Mouse (Mus musculus) cerebellum, postnatal 25 days (tissue): ENCODE data around the gene Repin1.

Source experiments
- DNase-seq, 2 experiments: peaks; one replicate each; pipeline ENCODE4 v3.0.0; 2021; ENCODE audit warnings: mixed read lengths in 2 of 2

Repin1 gene

GRCm38 (mm10) chr6:48593158-48594042 is at the start of gene Repin1, which contains the start of gene Gm44965:
TSS of gene Repin1 (plus strand) at chr6:48593883.
TSS of gene Gm44965 (plus strand) at chr6:48593941.
- DNase-seq: peak; percentile 99

DNA sequence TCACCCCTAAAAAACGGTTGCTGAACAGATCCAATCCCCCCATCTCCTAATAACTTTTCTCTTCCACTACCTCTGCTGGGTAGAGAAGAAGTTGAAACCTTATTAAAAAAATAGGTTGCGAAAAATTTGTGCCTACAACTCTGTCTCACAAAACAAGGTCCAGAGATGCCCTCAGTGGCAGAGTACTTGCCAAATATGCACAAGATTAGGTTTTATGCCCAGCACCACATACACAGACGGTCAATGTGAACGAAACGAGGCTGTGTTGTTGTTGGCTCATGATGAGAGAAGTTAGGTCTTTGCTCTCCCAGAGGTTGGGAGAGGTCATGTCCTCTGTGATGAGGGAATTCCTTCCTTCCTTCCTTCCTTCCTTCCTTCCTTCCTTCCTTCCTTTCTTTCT is 48.4 kb upstream of the Repin1 start:
- no peak for DNase-seq

GRCm38 (mm10) chr6:48546271-48546670 is 47.4 kb upstream of the Repin1 start:
- DNase-seq: peak in 1 of 2 experiments; percentile 65

DNA sequence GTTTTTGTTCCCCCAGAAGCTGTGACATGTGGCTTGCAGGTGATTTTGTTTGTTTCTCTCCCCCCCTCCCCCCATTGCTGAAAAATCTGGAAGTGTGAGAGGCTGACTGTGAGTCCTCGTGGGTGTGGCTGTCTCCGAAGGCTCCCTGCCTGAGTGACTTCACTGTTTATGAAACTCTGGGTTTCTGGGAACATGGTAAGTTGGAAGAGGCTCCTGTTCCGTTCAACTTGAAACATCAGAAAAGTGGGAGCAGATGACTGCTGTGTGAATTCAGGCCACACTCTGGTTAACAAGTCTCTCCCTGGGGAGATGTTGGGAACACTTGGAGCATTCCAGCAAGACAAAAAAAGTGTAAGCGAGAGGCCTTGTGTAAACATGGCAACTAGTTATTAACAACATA is 46.8 kb upstream of the Repin1 start:
- DNase-seq: no peak

DNA sequence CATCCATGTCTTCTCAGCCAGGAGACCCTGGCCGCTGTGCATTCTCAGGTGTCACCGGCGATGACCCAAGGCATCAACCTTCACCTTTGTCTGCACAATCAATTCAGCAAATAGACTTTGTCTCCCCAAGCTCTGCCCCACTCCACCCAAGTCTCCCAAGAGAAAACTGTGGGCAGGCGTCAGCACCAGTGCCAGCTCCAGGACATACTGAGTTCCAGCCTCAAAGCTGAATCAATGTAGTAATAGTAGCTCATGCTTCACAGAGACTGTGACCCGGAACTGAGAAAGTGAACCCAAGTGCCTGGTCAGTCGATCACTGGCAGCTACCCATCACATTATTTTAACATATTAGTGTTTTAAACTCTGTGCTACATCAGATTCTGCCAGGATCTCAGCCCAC is 45.4 kb upstream of the Repin1 start:
- DNase-seq: no peak

DNA sequence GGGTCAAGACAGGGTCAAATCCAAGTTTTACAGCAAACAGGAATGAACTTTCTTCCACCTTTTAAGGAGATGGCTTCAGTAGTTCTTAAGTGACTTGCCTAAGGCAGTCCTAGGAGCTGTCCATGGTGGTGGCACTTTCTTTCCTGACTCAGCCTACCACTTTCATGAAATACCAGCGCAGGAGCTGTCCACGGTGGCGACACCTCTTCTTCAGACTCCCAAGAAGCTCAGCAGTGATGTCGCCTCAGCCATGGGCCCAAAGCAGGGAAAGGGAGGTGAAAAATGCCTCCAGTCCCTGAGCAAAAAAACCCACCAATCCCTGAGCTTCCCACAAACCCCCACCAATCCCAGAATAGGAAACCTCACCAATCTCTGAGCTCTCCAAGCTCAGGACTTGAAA is 40.8 kb upstream of the Repin1 start:
- DNase-seq: no peak

DNA sequence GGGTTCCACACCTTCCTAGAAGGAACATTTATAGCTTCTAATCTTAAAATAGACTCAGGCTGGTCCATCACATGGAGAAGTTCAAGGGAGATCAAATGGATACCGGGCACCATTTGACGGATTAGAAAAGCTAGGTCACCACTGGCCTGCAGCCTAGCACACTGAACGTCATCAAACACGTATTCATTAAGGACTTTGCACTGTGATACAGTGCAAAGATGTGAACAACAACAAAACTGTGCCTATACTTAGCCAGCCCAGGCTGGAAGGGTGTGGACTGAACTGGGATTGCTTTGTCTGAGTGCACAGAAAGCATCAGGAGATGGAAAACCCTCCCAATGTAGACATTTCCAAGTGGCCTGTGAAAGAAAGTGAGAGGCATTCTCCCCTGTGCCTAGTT is 39.9 kb upstream of the Repin1 start:
- peak in 1 of 2 experiments; percentile 45 for DNase-seq

GRCm38 (mm10) chr6:48554280-48555103 is 39.2 kb upstream of the Repin1 start, which contains the start of gene Lrrc61:
TSS of gene Lrrc61 (plus strand) at chr6:48554796.
- DNase-seq: peak; percentile 99

DNA sequence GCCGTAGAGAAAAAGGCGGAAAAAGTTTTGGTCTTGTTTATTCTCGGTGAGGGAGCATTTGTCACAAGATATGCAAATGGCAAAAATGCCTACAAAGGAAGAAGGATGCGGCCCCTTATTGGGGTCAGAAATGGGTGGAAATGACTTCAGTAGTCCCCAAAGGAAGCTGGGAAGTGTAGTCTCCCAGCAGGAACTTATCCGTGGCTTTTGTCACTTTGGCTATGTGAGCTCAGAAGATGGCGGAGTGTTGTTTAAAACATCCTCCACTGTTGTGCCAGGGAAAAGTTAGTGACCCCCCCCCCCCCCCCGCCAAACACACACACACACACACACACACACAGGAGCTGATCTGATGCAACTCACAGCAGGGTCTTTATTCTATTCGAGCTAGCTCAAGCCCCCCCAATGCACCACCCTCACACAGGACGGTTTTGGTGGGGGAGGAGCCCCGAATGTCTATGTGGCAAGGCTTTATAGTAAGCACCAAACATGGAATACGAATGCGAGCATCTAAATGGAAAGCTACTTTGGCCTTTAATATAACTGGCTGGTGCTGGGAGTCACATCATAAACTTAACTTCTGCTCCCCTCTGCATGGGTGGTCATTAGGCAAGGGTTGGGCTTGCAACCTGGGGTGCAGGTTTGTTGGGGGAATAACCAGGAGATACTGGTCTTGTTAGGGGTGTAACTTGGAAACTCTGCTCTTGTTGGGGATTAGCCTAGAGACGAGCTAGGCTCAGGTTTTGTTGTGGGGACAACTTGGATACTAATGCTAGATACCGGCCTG is 38.4 kb upstream of the Repin1 start:
- DNase-seq: peak in 1 of 2 experiments; percentile 72

- DNase-seq: no peak
Measured at GRCm38 (mm10) chr6:48555956-48556355, 37.7 kb upstream of the Repin1 start.

DNA sequence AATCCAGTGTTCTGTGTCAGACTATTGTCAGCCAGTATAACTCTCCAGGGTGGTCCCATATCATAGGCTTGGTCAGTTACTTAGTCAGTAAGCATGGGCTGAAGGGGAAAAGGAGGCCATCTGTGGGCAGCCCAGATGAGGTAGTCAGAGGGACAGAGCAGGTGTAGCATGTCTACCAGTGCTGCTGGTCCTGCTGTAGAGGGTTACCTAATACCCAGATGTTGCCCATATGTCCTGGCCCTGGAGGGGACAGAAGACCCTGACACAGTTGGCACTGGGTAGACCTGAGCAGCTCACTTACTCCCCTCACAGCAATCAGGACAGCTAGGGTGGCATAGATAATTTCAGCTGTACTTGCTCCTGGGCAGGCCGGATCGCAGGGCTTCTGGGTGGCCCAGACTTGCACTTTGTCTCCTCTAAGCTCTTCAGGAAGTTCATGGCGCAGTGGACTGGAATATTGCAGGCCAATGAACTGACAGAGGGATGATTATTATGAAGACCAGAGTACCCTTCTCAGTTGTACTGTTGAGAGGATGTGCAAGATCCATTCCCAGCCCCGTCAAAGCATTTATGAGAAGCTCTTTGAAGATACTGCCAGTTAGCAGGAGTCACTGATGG is 27.9 kb upstream of the Repin1 start:
- DNase-seq: no peak

DNA sequence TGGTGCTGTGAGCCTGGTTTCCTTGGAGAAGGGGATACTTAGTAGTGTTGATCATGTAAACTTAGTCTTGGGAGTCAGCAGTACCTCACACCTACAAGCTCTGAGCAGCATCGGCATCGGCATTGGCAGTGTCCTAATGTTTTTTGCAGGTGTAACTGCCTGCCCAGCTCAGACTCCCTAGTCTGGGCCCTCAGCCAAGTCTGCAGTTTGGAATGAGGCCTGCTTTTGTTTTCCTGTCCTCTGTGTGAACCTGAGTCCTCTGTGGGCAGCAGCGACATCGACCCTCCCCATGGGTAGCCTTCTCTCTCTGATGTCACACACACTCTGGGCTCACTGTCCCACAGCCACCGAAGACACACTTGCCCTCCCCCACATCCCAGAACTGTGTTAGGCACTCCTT is 27.4 kb upstream of the Repin1 start:
- peak; percentile 68 to 78 for DNase-seq

DNA sequence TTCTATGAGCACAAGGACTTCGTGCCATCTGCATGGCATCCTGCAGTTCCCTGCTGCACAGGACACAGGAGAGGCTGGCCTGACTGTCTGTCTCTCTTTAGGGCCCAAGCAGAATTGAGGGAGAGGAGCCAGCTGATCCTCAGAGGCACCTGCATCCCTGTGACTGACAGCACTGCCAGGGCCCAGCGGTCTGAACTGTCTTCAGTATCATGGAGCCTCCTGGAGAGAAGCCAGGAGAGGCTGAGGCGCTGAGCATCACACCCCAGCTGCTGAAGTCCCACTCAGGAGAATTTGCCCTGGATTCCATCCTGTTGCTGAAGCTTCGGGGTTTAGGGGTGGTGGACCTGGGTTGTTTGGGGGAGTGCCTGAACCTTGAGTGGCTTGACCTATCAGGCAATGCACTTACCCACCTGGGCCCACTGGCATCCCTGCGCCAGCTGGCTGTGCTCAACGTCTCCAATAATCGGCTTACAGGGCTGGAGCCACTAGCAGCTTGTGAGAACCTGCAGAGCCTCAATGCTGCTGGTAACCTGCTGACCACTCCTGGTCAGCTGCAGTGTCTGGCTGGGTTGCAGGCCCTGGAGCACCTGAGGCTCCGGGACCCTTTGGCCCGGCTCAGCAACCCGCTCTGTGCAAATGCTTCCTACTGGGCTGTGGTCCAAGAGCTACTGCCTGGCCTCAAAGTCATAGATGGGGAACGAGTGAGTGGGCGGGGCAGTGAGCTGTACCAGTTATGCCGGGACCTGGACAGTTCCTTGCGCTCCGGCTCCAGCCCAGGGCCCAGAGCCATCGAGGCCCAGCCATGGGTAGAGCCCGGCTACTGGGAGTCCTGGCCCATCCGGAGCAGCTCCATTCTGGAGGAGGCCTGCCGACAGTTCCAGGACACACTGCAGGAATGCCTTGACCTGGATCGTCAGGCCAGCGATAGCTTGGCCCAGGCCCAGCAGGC is 25.4 kb upstream of the Repin1 start:
- peak; percentile 65 to 71 for DNase-seq

- peak; percentile 25 to 30 for DNase-seq
Measured at GRCm38 (mm10) chr6:48569065-48569807, 24.4 kb upstream of the Repin1 start.

DNA sequence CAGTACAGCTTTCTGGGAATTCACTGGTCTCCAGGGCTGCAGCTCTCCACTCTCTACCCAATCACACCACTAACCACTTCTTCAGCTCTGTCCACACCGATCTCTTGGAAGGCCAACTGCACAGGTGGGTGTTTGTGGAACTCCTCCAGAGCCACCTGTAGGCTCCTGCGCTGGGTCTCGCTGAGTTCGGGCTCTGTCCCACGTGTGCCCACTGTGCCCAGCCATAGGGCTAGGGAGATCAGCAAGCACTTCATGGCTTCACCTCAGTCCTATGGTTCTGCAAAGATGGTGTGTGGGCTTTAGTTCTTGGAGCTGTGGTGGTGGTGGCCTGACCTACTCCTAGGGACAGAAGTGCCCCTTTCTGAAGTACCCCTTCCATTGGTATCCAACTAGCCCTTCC is 21.7 kb upstream of the Repin1 start:
- no peak for DNase-seq

- no peak for DNase-seq
Measured at GRCm38 (mm10) chr6:48572572-48573061, 21.1 kb upstream of the Repin1 start, which contains the start of gene Rarres2. TSS of gene Rarres2 (minus strand) at chr6:48572789.

DNA sequence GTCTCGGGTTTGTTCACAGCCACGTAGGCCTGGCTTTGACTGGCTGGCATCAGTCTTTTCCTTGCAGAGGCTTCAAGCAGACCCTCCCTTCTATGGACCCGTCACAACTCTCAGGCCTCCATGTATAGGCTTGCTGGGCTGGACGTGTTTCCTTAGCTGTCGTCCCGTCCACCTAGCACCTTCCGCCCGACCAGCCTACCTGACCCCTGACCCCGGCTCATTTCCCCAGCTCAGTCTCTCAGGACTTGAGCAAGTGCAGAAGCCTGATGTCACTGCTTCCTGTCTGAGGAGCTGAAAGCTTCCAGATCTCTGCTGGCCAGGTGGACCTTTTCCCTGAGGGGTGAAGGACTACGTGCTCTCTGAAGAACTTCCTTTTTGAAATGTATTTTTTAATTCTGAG is 20.4 kb upstream of the Repin1 start:
- DNase-seq: no peak

DNA sequence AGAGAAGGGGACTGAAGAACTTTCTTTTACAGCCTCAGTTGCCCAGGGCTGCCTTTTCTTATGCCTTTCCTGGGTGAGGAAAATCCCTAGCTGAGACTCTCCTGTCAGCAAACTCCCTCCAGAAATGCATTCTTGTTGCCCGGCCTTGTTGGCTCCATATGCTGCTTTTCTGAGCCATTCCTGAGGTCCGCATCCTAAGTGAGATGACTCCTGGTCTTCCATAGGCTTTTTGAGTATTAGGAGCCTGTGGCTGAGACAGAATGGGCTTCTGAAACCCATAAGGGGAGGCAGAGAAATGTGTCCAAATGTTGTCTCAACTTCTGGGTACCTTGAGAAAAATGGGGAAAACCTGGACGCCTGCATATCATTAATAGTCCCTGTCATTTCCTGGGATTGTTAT is 19.7 kb upstream of the Repin1 start:
- DNase-seq: no peak

DNA sequence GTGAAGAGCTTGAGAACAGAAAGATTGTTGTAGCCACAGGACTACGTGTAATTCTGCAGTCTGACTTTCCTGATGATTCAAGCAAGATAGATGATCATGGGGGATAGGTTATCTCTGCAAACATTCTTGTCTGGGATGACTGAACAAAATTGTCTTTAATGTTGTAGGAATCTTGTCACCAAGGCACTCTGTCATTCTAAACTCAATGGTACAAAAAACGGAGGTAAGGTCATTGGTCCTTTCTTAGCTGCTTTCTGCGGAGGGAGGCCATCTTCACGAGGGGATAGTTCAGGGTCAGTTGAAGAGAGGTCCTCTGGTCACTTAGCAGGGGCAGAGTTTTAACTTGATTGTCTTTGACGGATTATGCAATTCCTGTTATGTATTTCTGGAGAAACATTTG is 14.9 kb upstream of the Repin1 start:
- DNase-seq: no peak

DNA sequence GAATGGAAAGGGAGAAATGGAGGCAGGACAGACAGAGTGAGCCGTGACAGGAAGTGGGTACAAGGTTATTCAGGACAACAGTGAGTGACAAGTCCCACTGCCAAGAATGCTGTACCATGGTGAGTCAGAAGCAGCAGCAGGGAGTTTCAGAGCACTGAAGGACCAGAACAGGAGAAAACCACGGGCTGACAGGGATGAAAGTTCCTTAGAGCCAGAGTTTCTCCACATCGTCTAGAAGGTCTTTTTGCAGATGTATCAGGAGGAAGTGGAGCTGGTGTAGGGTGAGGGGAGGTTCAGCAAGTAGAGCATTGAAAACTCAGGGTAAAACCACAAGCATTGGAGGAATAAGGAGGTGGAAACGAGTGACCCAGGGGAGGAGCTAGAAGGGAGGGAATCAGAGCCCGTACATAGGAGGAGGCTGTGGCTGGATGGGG is 14.5 kb upstream of the Repin1 start:
- DNase-seq: no peak
